ENCODE assay signal across 14 mouse cellular contexts in the genomic region with DNA sequence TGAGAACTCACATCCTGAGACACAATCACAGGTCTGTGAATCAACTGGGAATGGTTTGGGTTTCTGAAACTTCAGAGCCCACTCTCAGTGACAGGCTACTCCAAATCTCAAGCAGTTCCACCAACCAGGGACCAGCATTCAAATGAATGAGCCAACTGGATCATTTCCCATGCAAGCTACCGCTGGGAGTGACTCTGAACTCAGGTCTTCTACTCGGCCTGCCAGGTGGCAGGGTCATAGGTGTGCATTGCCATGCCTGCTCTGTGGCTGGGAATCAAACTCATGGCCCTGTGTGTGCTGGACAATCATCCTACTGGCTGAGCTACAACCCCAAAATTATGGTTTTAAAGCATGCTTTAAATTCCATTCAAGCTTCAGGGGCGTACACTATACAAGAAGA.
"Had no signal": no experiment of that assay in that cellular context is flagged by ENCODE, and none has a peak within 500 bp of the region (broad histone marks: within the 10 kb centered on the region; RNA-seq: fewer than 3 reads in every experiment).

No protein-coding gene starts in this region.

- H3K27me3 ChIP-seq: kidney, embryonic 15.5 days; liver, embryonic 15.5 days; neural tube, embryonic 12.5 days had no signal

- DNase-seq: kidney, adult 2 months; kidney, postnatal 14 days; lung, adult 2 months; lung, postnatal 36 days; right cerebral cortex, postnatal 14 days; thymus, adult 18-20 months; thymus, postnatal 25 days had no signal

- H3K9me3 ChIP-seq: kidney, embryonic 15.5 days; limb, embryonic 10.5 days; liver, embryonic 15.5 days; neural tube, embryonic 12.5 days had no signal

- H3K4me3 ChIP-seq: kidney, embryonic 15.5 days; left cerebral cortex, adult 2 months; limb, embryonic 10.5 days; liver, embryonic 15.5 days; neural tube, embryonic 12.5 days had no signal

- H3K9ac ChIP-seq: kidney, embryonic 15.5 days; liver, embryonic 15.5 days; neural tube, embryonic 12.5 days had no signal

- ATAC-seq: lung, postnatal 0 days had no signal

- H3K4me2 ChIP-seq: kidney, embryonic 15.5 days; liver, embryonic 11.5 days; liver, embryonic 15.5 days; neural tube, embryonic 12.5 days had no signal

- H3K27ac ChIP-seq: kidney, embryonic 15.5 days; left cerebral cortex, adult 2 months; limb, embryonic 10.5 days; liver, embryonic 15.5 days; neural tube, embryonic 12.5 days had no signal
